Mouse (Mus musculus): ENCODE data around the gene Gpn1. TPM values are rescaled to one million over a fixed set of nuclear protein-coding genes. Genes with fewer than 3 reads are reported as not detected.

Gpn1 gene
- total RNA-seq, 2 experiments from 2014 or later = 34.8 to 39.7 TPM

DNA sequence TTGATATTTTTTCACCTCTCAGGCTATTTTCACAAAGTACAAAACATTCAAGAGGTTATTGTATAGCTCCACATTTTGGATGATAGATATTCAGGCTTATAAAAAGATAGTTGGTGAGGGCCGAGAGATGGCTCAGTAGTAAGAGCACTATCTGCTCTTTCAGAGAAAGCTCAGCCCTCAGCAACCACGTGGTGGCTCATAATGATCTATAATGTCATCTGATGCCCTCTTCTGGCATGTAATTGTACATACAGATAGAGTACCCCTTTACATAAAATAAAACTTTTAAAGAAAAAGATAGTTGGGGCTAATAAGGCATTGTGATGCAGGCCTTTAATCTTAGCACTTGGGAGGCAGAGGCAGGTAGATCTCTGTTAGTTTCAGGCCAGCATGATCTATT is 34.0 kb downstream of the Gpn1 start:
- ATAC-seq (replicated peaks; ENCODE audit: low FRiP score, low TSS enrichment, poor library complexity, severe bottlenecking) = peak; percentile 83

DNA sequence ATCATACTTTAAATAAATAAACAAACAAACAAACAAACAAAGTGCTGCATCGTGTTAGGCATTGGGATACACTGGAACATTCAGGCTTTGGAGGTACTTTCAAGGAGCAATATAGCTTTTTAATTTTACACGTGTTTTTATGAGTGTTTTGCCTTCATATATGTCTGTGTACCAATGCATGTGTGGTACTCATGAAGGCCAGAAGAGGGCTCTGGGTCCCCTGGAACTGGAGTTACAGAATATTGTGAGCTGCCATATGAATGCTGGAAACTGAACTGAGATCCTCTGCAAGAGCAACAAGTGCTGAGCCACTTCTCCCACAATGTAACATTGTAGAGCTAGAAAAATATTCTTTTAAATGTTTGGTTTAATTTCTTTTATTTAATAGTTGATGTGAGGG is 40.7 kb downstream of the Gpn1 start:
- ATAC-seq (replicated peaks; ENCODE audit: low FRiP score, low TSS enrichment, poor library complexity, severe bottlenecking) = no peak

DNA sequence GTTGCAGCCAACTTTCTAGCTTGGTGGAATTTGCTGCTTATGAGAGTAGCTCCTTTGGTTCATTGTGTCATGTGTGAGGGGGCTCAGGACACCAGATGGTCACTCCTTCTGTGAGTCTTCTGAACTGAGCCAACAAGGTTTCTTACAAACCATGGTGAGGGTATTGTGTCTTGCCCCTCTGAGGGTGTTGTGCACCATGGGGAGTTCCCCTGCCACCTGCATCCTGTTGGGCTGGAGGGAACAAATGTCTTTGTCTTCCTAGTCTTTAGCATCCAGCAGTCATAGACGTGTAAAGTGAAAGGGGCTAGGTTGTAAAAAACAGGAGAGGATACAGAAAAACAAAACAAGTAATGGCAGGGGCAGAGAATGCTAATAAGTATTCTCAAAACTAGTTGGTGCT is 64.9 kb downstream of the Gpn1 start:
- ATAC-seq (replicated peaks; ENCODE audit: low FRiP score, low TSS enrichment, poor library complexity, severe bottlenecking) = no peak

DNA sequence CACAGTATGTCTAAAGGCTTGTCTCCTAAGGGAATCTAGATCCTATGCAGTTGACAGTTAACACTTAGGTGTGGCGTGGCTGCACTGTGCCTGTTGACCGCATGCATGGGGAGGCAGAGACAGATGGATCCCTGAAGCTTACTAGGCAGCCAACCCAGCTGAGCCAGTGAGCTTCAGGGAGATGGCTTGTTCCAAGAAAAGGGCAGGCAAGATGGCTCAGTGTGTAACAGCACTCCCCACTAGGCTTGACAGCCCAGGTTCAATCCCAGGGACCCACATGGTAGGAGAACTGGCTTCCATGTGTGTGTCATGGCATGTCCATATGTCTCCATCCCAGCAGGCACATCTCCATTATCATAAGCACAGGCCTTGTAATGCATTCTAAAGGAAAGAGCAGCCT is 65.8 kb downstream of the Gpn1 start:
- ATAC-seq (replicated peaks; ENCODE audit: low FRiP score, low TSS enrichment, poor library complexity, severe bottlenecking) = no peak

DNA sequence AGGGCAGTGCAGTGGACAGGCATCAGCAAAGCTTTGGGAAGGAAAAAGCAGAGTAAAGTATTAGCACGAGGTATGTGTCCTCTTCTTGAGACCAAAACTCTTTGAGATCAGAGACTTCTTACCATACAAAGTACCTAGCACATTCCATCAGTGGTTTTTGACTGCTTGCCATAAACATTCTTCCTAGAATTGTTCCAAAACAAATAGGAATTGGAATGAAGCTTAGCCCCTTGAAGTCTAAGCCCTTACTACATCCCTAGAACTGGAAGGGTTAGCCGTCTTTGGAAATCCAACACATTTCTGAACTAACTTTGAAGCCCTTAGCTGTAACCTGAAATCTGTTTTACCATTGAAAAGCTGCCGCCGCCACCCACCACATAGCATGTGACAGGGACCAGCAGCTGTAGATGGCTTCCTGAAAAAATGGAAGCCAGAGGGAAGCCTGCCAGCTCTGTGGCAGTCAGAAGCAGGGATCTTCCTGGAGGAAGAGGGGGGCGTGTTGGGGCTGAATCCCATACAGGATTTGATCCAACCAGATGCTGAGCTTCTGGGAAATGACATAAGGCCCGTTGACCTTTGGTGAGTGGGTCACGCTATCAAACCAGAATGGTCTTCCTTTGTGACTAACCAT is 67.6 kb downstream of the Gpn1 start:
- ATAC-seq (replicated peaks; ENCODE audit: low FRiP score, low TSS enrichment, poor library complexity, severe bottlenecking) = no peak

Other genes with a start within 250 kb of the Gpn1 start
- 0.72 and 7.6 TPM in 2 replicates for gene Krtcap3, start 243.1 kb upstream of the Gpn1 start, total RNA-seq (2014; fragmentation: Nextera tagmentation)
- 2.5 and 8.8 TPM in 2 replicates for gene Krtcap3, start 243.1 kb upstream of the Gpn1 start, total RNA-seq (2017)
- 26.2 and 32.8 TPM in 2 replicates for gene Ift172, start 203.6 kb upstream of the Gpn1 start, total RNA-seq (2014; fragmentation: Nextera tagmentation)
- gene Ift172, start 203.6 kb upstream of the Gpn1 start, total RNA-seq (2017) = 10.7 and 18.0 TPM in 2 replicates
- gene Fndc4, start 198.7 kb upstream of the Gpn1 start, total RNA-seq (2014; fragmentation: Nextera tagmentation) = 0.31 TPM in 1 of 2 replicates, not detected in the other
- not detected in 2 replicates for gene Fndc4, start 198.7 kb upstream of the Gpn1 start, total RNA-seq (2017)
- not detected in 2 replicates for gene Gckr, start 197.3 kb upstream of the Gpn1 start, total RNA-seq (2014; fragmentation: Nextera tagmentation)
- gene Gckr, start 197.3 kb upstream of the Gpn1 start, total RNA-seq (2017) = not detected in 2 replicates
- gene Zfp512, start 42.3 kb upstream of the Gpn1 start, total RNA-seq (2014; fragmentation: Nextera tagmentation) = 22.8 and 23.5 TPM in 2 replicates
- gene Zfp512, start 42.3 kb upstream of the Gpn1 start, total RNA-seq (2017) = 28.6 and 54.5 TPM in 2 replicates
- gene 4930548H24Rik, start 9.0 kb upstream of the Gpn1 start, total RNA-seq (2014; fragmentation: Nextera tagmentation) = 4.4 TPM in 1 of 2 replicates, not detected in the other
- 0.75 TPM in 1 of 2 replicates, not detected in the other for gene 4930548H24Rik, start 9.0 kb upstream of the Gpn1 start, total RNA-seq (2017)
- 61.9 and 72.9 TPM in 2 replicates for gene Slc4a1ap, start 32.3 kb downstream of the Gpn1 start, total RNA-seq (2014; fragmentation: Nextera tagmentation)
- 41.4 and 59.8 TPM in 2 replicates for gene Slc4a1ap, start 32.3 kb downstream of the Gpn1 start, total RNA-seq (2017)
- gene Supt7l, start 33.1 kb downstream of the Gpn1 start, total RNA-seq (2014; fragmentation: Nextera tagmentation) = 18.2 and 23.9 TPM in 2 replicates
- gene Supt7l, start 33.1 kb downstream of the Gpn1 start, total RNA-seq (2017) = 18.8 and 29.6 TPM in 2 replicates
- 290 and 320 TPM in 2 replicates for gene Mrpl33, start 102.2 kb downstream of the Gpn1 start, total RNA-seq (2014; fragmentation: Nextera tagmentation)
- 93.4 and 153 TPM in 2 replicates for gene Mrpl33, start 102.2 kb downstream of the Gpn1 start, total RNA-seq (2017)
- gene Rbks, start 202.9 kb downstream of the Gpn1 start, total RNA-seq (2014; fragmentation: Nextera tagmentation) = 21.5 and 29.3 TPM in 2 replicates
- 27.3 and 33.7 TPM in 2 replicates for gene Rbks, start 202.9 kb downstream of the Gpn1 start, total RNA-seq (2017)
- gene Babam2, start 202.9 kb downstream of the Gpn1 start, total RNA-seq (2014; fragmentation: Nextera tagmentation) = 82.0 and 102 TPM in 2 replicates
- gene Babam2, start 202.9 kb downstream of the Gpn1 start, total RNA-seq (2017) = 32.2 and 50.5 TPM in 2 replicates